Mouse (Mus musculus) urinary bladder, postnatal 36 days (tissue): ENCODE data around the gene Wdr90.

ENCODE experiments used
- DNase-seq, 2 experiments: peaks; one replicate each; pipeline ENCODE4 v3.0.0; 2022; ENCODE audit warnings: low spot score in 2 of 2, mixed read lengths in 1 of 2

Wdr90 gene

GRCm38 (mm10) chr17:25860832-25861703 lies at the start of gene Wdr90:
Gene Wdr90, minus strand, starts transcription at chr17:25861501.
- peak; percentile 84 to 89 for DNase-seq

DNA sequence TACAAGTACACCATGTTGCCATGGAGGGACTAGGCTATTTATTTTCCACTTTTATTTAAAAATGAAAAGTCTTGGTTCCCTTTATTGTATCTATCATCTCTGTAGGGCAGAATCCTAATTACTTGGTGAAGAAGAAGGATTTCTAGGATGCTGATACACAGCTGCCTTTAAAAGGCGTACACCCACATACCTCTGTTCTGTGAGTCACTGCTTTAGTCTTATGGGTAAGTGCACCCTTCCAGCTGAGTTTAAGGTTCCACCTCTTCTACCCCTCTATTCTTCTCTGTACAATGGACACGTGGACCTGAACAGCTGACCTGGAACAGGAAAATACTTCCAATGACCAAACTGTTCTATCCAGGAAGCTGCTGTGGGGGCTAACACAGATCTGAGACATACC lies 46.3 kb upstream of the Wdr90 start:
- DNase-seq = no peak

- no peak for DNase-seq
These were observed 41.8 kb upstream of the Wdr90 start for GRCm38 (mm10) chr17:25903061-25903460.

GRCm38 (mm10) chr17:25900193-25900592 lies 38.9 kb upstream of the Wdr90 start:
- DNase-seq = no peak

DNA sequence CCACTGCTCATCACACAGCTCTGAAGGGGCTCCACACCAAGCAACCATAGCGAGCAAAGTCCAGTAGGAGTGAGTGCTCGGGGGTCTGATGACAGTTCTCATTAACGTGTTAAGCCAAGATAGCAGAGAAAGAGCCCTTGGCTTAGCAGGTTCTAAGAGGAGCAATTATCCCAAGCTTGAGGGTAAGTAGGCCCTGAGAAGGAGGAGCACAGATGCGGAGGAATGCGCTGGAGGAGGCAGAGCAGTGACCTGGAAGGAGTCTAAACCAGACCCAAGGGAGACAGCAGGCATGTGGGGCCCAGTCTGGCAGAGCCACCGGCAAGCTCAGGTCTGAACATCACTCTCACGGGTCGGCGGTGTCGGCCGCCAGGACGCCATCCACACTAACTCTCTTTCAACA lies 34.6 kb upstream of the Wdr90 start:
- no peak for DNase-seq

- DNase-seq = no peak
These were observed 34.1 kb upstream of the Wdr90 start for GRCm38 (mm10) chr17:25895415-25895814.

GRCm38 (mm10) chr17:25893975-25894617 lies 32.8 kb upstream of the Wdr90 start:
- peak; percentile 45 to 66 for DNase-seq

DNA sequence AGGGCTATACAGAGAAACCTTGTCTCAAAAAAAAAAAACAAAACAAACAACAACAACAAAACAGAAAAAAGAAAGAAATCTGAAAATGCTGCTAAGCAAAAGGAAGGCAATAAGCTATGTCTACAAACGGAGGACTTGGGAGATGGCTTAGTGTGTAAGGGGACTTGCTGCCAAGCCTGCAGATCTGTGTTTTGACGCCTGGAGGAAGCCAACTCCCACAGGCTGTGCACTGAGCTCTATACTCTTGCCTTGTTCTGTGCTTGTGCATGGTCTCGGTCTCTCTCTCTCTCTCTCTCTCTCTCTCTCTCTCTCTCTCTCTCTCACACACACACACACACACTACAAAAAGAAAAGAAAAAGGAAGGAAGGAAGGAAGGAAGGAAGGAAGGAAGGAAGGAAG lies 27.5 kb upstream of the Wdr90 start:
- DNase-seq = no peak

DNA sequence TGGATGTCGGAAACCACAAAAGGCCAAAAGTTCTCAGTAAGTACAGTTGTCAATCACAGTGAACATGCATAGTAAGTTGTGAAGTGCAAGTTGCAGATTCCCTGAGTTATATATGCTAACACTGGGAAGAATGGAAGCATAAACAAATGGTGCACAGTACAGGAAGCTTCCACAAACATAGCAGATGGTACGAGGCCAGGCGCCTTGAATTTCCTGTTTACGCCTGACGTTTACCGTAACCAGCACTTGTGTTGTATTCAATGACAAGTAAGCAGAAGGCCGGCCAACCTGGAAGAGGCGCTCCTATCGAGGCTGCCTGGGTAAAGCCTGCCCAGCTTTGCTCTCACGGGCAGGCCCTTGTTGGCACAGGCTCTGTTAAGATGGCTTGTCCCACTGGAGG lies 26.2 kb upstream of the Wdr90 start:
- DNase-seq = no peak

- no peak for DNase-seq
These were observed 25.5 kb upstream of the Wdr90 start for GRCm38 (mm10) chr17:25886806-25887205.

DNA sequence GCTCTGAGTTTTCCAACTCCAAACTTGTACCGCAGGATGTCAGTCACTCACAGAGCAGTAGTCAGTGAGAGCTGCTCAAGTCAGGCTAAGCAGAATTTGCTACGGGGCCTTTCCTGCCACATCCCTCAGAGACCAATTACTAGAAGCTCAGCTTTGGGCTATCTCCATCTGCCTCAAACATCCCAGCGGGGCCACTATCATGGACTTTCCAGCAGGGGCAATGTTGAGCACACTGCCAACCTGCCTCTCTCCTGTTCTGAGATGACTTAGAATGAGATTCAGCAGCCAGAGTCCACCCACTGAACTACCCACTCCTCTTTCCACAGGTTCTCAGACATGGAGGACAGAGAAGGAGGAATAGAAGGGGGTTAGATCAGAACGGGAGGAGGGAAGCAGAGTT lies 24.3 kb upstream of the Wdr90 start:
- no peak for DNase-seq

DNA sequence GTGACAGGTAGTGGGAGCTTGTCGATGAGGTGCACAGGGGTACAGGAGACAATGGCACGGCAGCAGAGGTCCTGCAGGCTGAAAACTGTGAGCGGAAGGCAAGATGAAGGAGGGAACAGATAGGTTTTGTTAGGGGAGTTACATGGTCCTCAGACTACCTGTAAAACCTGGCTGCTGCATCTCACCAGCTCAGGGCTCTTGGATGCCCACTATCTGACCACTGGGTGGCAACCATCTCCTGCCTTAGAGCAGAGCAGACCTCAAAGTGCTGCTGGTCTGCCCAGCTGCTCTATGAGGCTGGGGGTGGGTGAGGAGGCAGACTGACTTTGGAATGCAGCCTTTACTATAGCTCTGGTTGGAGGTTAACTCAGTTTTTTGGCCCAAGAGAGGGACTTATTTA lies 22.5 kb upstream of the Wdr90 start:
- DNase-seq = no peak

DNA sequence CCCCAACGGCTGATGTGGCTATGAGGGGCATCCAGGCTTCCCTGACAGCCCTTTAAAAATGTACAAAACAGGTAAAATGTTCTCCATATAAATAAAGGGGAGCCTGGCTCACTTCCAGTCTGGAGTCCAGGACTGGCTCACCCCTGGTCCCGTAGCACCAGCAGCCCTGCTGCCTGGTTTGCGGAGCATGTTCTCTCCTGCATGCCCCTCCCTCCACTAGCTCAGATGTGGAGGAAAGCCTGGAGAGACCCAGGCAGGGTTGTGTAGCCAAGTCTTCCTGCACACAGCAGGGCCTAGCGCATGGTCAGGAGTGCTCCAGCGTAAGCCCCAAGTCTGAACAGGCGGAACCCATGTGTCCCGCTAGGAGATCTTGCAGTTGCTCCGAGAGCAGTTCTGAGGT lies 22.0 kb upstream of the Wdr90 start:
- DNase-seq = no peak

- no peak for DNase-seq
These were observed 21.0 kb upstream of the Wdr90 start for GRCm38 (mm10) chr17:25882306-25882705.

- no peak for DNase-seq
These were observed 20.4 kb upstream of the Wdr90 start for GRCm38 (mm10) chr17:25881691-25882090.

DNA sequence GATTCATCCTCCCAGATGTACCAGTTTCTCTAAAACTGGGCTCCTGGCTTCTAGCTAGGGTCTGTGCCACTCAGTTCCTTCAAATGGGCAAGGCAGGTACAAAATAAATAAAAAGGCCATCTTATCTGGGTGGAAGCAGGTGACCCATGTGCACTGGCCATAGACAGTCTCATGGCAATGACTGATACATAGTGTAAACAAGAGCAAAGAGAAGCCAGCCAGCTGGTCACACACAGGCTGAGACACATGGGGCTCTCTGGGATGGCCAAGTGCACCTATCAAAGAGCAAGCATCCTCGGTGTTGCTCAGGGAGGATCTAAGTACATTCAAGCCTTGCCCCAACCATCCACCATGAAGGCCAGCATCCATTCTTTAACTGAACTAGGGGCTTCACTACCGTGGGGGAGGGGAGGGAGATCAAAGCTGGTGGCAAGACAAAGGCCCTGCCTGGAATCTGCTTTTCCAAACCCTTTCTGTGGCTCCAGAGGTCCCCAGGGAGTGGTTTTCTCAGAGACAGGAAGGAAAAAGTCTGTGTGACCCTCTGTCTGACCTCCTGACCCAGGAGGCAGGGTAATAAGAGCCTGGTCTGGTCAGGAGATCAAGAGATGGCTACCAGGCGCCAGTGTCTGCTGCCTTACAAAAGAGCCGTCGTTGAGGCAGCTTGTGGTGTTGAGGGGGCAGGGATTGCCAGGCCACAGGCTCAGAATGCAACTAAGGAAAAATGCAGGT lies 19.8 kb upstream of the Wdr90 start:
- no peak for DNase-seq

DNA sequence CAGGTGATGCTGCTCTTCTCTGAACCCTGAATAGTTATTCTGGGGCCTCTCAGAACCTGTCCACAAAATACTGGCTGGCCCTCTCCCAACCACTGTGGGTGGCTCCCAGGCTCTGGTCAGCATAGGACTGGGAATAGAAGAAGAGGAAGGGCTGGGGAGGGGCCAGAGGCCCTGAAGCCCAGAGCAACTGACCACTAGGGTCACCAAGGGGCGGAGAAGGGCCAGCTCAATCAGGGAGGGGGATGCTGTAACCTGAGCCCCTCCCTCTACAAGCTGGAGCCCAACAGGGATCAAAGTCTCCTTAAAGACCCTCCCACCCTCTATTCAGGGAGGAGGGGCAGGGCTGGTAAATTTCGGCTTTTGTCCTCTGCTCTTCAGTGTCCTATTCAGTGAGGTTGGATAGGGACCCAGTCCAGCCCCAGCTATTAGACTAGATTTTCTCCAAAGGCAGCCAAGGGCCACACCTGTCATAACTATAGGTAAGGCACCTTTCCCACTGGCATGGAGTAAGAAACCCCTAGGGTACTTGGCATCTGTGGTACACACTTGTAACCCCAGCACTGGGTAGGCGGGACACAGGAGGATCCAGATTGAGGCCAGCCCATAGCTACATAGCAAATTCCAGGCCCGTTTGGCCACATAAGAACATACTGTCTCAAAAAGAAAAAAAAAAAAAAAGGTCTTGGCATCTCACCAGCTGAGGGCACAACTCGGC lies 19.1 kb upstream of the Wdr90 start, which contains the start of gene Wfikkn1:
Gene Wfikkn1, minus strand, starts transcription at position 663 of the 715 bp plus-strand sequence.
- no peak for DNase-seq

DNA sequence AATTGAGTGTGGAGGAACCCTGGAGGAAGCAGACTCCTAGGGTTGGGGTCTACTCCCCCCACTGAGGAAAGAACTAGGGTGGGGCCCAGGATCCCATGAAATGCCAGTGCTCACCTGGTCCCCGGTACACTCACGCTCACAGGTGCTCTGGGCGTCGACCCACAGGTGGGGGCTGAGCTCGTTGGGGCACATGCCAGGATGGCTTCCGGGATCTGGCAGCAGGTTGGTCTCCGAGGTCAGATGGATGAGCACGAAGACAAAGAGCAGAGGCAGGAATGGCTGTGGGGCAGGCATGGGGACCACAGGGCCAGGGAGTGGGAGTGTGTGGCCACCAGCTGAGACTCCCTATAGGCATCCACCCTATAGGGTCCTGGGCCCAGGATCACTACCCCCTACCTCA lies 18.4 kb upstream of the Wdr90 start:
- no peak for DNase-seq

DNA sequence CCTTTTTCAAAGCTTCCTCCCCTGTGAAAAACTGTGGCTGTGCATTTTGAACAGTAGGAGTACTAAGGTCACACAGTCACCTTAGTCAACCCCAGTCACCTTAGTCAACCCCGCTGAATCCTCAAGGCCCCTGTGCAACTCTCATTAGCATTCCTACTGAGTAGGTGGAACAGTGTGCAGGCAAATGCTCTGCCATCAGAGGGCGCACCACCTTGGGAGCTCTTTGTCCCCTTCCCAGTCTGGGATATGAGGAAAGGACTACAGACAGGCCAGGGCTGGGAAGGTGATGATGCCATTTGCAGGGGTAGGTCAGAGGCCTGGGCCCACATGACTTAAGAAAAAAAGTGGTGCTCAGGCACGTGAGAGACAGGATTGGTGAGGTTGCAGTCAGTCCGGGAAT lies 18.0 kb upstream of the Wdr90 start:
- no peak for DNase-seq

GRCm38 (mm10) chr17:25878611-25879180 lies 17.4 kb upstream of the Wdr90 start:
- no peak for DNase-seq
